Mouse (Mus musculus) myocyte (in vitro differentiated cells): ENCODE results near the gene Pwwp2b.

Source experiments
- E2F4 ChIP-seq: IDR thresholded peaks from one replicate; pipeline ENCODE4 v1.6.1; 2011; ENCODE audit warnings: mild to moderate bottlenecking, control low read depth, moderate library complexity; ENCODE audit not compliant: insufficient read depth
- MAX ChIP-seq: IDR thresholded peaks from one replicate; pipeline ENCODE4 v1.6.1; 2011; ENCODE audit warnings: low read depth, mild to moderate bottlenecking, control low read depth
- POLR2A ChIP-seq: IDR thresholded peaks from one replicate; pipeline ENCODE4 v1.6.1; 2011; ENCODE audit warnings: low read depth, mild to moderate bottlenecking, control low read depth, moderate library complexity; ENCODE audit not compliant: insufficient read length
- POLR2AphosphoS2 ChIP-seq: IDR thresholded peaks from one replicate; pipeline ENCODE4 v1.6.1; 2011; ENCODE audit warnings: low read depth, control low read depth; ENCODE audit not compliant: insufficient read length
- REST ChIP-seq: IDR thresholded peaks from one replicate; pipeline ENCODE4 v1.6.1; 2011; ENCODE audit warnings: mild to moderate bottlenecking, control low read depth, moderate library complexity; ENCODE audit not compliant: insufficient read depth, insufficient read length
- TCF12 ChIP-seq: IDR thresholded peaks from one replicate; pipeline ENCODE4 v1.6.1; 2011; ENCODE audit warnings: mild to moderate bottlenecking, control low read depth; ENCODE audit not compliant: poor library complexity, insufficient read depth, severe bottlenecking

- TF ChIP-seq MAX (no peak), POLR2AphosphoS2 (no peak), TCF12 (no peak), REST (no peak), POLR2A (no peak), E2F4 (no peak)
These were observed 65.1 kb downstream of the Pwwp2b start for GRCm38 (mm10) chr7:139313413-139313812.
